Mouse (Mus musculus): ENCODE results near the gene Exoc3l.

GRCm38 (mm10) chr8:105342768-105343167 lies 46.9 kb upstream of the Exoc3l start:
- no peak for TF ChIP-seq CTCF (IDR thresholded peaks at IDR 0.05; ENCODE audit: insufficient read depth, low read depth, low read length)
- no peak for TF ChIP-seq POLR2A (IDR thresholded peaks at IDR 0.05; ENCODE audit: insufficient read depth, low read depth, low read length)
